Mouse (Mus musculus) erythroblast, embryonic 14.5 days (primary cell): ENCODE data around the gene Gins3. TPM values are rescaled to one million over a fixed set of nuclear protein-coding genes. Genes with fewer than 3 reads are reported as not detected.
"Not testable (repeated sequence)": the region's sequence is repeated elsewhere in the genome, so short reads cannot be mapped to it uniquely, and the experiment has no call there.

Experiments
- H3K27me3 ChIP-seq: 2 replicates; pipeline ENCODE4 v1.6.1; 2012; ENCODE audit warnings: inconsistent platforms; ENCODE audit not compliant: control insufficient read depth
- H3K36me3 ChIP-seq: 2 replicates; pipeline ENCODE4 v1.6.1; 2012; ENCODE audit warnings: mild to moderate bottlenecking, inconsistent platforms; ENCODE audit not compliant: control insufficient read depth
- H3K4me1 ChIP-seq: 2 replicates; pipeline ENCODE4 v1.6.1; 2012; ENCODE audit warnings: inconsistent platforms; ENCODE audit not compliant: control insufficient read depth
- H3K4me3 ChIP-seq: replicated peaks from 2 replicates; pipeline ENCODE3; 2012; ENCODE audit warnings: moderate library complexity, mild to moderate bottlenecking, inconsistent platforms
- H3K9me3 ChIP-seq: 2 replicates; pipeline ENCODE4 v1.6.1; 2012; ENCODE audit warnings: low read length, inconsistent platforms, mixed read lengths; ENCODE audit not compliant: control insufficient read depth
- GATA1 ChIP-seq: IDR thresholded peaks from 2 replicates; pipeline ENCODE4 v1.6.1; 2012; ENCODE audit warnings: low read length, inconsistent platforms, mixed read lengths
- TAL1 ChIP-seq: IDR thresholded peaks from 3 replicates; pipeline ENCODE4 v1.6.1; 2012; ENCODE audit warnings: low read length, inconsistent platforms, mixed read lengths
- polyA plus RNA-seq: library from polyadenylated mRNA; stranded (reverse); fragments of >175 nt; gene quantifications from 2 replicates; pipeline ENCODE4 v1.2.3, GENCODE M21; 2012

Gene Gins3
- polyA plus RNA-seq, 1 experiment, result 0.52 TPM

DNA sequence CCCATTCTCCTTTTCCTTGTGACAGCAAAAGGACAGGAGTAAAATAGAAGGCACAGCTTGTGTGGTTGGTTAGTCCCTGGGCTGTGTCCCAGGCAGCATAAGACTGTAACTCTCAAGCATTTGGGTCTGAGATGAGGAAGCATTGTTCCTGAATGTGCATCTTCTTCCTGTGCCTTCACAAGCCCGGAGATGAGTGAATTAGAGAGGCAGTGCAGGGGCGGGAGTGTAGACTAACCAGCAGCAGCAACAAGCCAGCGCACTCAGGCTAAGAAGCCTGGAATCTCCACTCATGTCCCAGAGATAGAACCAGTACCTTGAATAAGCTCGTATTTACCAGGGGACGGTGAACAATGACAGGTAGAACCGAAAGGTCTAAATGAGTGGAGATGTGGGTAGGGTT is 28.3 kb downstream of the Gins3 start:
- no peaks in the 10 kb centered on the region for H3K36me3 ChIP-seq
- no peaks in the 10 kb centered on the region for H3K9me3 ChIP-seq
- TF ChIP-seq GATA1 (no peak), TAL1 (no peak)
- H3K27me3 ChIP-seq, result no peaks in the 10 kb centered on the region
- H3K4me1 ChIP-seq, result no peaks in the 10 kb centered on the region
- H3K4me3 ChIP-seq, result no peak overlapping the region

DNA sequence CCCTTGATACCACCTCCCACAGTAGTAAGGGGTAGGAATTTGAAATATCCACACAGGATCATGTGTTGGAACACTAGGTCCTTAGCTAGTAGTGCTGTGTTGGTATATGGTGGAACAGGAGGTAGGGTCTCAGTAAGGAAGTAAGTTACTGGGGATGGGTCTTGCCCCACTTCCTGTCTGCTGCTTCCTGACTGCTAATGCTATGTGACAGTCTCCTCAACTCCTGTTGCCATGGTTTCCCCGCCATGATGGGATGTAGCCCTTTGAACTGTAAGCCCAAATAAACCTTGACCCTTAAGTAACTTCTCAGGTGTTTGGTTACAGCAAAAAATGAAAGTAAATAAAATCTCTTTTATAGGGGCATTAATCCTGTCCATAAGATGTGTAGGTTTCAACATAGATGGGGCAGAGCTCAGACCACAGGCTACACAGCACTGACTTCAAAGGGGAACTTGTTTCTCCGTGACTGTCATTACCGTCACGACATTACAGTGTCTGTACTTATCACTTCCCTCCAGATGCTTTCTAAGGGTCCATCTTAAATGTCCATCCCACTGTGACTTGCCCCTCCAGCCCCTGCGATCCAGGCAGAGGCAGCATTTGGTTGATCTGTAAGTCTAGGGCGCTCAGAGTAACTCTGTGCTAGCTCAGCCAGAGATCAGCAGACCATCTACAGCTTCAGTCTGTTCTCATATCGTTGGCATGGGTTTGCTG is 29.8 kb downstream of the Gins3 start:
- H3K27me3 ChIP-seq, result no peaks in the 10 kb centered on the region
- H3K4me1 ChIP-seq, result no peaks in the 10 kb centered on the region
- no peaks in the 10 kb centered on the region for H3K36me3 ChIP-seq
- no peak overlapping the region for H3K4me3 ChIP-seq
- H3K9me3 ChIP-seq, result no peaks in the 10 kb centered on the region
- TF ChIP-seq TAL1, result no peak
- no peak for TF ChIP-seq GATA1

DNA sequence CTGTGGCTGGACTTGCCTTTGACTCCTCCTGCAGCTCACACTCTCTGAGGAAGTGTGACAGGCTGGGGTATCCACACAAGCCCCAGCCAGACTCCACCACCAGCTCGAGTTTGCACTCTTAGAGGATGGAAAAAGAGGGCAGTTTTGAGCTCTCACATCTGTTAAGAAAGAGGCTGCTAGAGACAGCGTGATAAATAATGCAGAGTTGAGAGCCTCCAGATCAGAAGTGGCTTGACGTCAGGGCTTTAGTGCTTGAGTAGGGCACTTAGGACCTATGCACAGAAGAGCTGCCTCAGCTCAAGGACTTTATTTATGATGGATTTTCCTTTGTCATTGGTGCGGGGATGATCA is 30.3 kb downstream of the Gins3 start:
- no peak for TF ChIP-seq TAL1
- H3K9me3 ChIP-seq, result no peaks in the 10 kb centered on the region
- H3K36me3 ChIP-seq, result no peaks in the 10 kb centered on the region
- H3K27me3 ChIP-seq, result no peaks in the 10 kb centered on the region
- no peaks in the 10 kb centered on the region for H3K4me1 ChIP-seq
- H3K4me3 ChIP-seq, result no peak overlapping the region

DNA sequence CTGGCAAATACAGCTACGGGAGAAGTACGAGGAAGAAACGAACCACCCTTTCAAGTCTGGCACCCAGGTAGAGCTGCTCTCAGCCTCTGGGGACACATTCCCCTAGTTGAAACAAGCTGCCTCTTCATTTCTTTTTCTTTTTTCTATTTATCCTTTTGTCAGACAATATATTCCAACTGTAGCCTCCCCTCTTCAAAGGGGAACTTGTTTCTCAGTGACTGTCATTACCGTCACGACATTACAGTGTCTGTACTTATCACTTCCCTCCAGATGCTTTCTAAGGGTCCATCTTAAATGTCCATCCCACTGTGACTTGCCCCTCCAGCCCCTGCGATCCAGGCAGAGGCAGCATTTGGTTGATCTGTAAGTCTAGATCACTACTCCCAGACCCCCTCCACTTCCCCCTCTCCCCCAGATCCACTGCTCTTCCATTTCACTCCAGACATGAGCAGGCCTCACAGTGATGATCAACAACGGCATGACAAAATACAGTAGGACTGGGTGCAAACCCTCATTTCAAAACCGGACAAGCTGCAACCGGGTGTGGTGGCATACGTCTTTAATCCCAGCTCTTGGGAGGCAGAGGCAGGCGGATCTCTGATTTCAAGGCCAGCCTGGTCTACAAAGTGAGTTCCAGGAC is 32.7 kb downstream of the Gins3 start:
- not testable (repeated sequence) for H3K27me3 ChIP-seq, H3K4me1 ChIP-seq, H3K36me3 ChIP-seq, H3K9me3 ChIP-seq, H3K4me3 ChIP-seq

GRCm38 (mm10) chr8:95668163-95668958 is 35.1 kb downstream of the Gins3 start:
- Histone ChIP-seq H3K4me1 (no peaks in the 10 kb centered on the region), H3K4me3 (no peak overlapping the region), H3K27me3 (peaks cover 7% of the 10 kb centered on the region), H3K36me3 (no peaks in the 10 kb centered on the region), H3K9me3 (no peaks in the 10 kb centered on the region)
- TF ChIP-seq TAL1, result no peak
- TF ChIP-seq GATA1, result no peak

DNA sequence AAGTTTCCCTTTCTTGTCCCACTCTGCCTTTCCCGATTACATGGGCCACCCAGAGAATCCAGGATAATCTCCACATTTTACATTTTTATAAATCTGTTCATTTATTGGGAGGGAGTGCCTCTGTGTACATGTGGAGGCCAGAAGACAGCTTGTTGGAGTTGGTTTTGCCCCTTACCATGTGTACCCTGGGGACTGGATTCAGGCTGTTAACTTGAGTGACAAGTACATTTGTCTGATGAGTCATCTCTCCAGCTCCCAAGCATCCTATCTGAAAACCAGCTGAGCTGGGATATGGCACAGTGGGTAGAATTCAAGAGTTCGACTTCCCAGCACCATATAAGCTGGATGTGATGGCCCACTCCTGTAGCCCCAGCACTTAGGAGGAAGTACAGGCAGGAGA is 36.7 kb downstream of the Gins3 start:
- H3K36me3 ChIP-seq, result no peaks in the 10 kb centered on the region
- TF ChIP-seq GATA1, result no peak
- TF ChIP-seq TAL1, result no peak
- H3K4me1 ChIP-seq, result no peaks in the 10 kb centered on the region
- H3K4me3 ChIP-seq, result no peak overlapping the region
- H3K9me3 ChIP-seq, result no peaks in the 10 kb centered on the region
- H3K27me3 ChIP-seq, result peaks cover 13% of the 10 kb centered on the region

DNA sequence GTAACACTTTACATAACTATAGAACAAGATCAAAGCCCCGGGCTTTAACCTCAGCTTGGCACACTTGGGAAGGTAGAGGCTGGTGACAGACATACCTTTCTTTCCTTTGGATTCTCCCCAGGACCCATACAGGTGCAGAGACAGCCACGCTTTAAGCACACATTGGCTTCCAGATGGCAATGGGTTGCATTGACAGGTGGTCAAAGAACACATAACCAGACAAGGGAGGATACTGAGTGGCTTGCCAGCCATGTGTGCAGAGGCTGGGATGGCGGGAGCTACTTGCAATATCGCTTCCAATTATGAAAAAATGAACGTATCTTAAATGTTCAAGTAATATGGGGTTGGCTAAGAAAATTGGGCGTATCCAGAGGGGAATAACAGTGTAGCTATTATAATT is 38.6 kb downstream of the Gins3 start:
- no peak for TF ChIP-seq GATA1
- TF ChIP-seq TAL1, result no peak
- Histone ChIP-seq H3K27me3 (peaks cover 27% of the 10 kb centered on the region), H3K4me1 (no peaks in the 10 kb centered on the region), H3K9me3 (no peaks in the 10 kb centered on the region), H3K36me3 (no peaks in the 10 kb centered on the region), H3K4me3 (no peak overlapping the region)

DNA sequence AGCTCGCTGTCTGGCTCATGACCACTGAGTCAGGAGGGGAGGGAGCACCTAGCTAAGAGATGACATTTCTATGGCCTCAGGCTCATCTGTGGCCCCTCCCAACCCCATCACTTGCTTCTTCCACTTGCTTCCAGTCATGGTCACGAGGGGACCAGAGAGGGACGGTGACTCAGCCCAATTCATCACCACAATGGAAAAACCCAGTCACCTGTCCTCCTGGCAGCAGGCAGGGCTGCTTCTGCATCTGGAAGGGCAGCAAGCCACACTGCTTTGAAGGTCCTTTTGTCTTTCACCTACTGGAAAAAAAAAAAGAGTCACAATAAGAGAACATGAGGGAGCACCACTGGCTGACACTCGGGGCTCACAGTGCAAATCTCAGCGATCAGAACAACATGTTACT is 39.6 kb downstream of the Gins3 start:
- no peak for TF ChIP-seq GATA1
- no peak for TF ChIP-seq TAL1
- peaks cover 37% of the 10 kb centered on the region for H3K27me3 ChIP-seq
- H3K4me3 ChIP-seq, result no peak overlapping the region
- no peaks in the 10 kb centered on the region for H3K9me3 ChIP-seq
- H3K36me3 ChIP-seq, result no peaks in the 10 kb centered on the region
- H3K4me1 ChIP-seq, result no peaks in the 10 kb centered on the region

DNA sequence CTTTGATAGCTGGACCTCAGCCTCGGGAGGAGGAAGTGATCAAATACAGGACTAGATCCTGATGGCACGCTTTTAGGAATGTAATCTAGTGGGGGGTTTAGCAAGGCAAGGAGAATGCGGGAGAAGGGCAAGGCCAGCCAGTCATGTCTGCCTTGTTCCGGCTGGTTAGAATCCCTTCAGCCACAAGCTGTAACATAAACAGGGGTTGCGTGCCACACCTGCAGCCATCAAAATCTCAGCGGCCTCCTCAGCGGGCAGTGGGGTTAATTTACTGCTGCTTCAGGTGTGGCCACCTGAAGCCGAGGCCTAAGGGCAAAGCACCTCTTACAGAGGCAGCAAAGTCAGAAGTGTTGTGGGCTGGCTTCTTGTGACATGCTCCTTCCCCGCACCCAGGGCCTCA is 43.4 kb downstream of the Gins3 start, which contains the start of gene Ndrg4:
Ndrg4 (plus strand) TSS at position 350 of the 400 bp plus-strand sequence.
- Histone ChIP-seq H3K9me3 (no peaks in the 10 kb centered on the region), H3K4me3 (peak within 1 kb of the TSS; percentile 7), H3K36me3 (no peaks in the 10 kb centered on the region), H3K27me3 (peaks cover 72% of the 10 kb centered on the region), H3K4me1 (no peaks in the 10 kb centered on the region)
- TF ChIP-seq TAL1 (no peak), GATA1 (no peak)
